Mouse (Mus musculus) limb, embryonic 14.5 days (tissue): Measurements from ENCODE around the gene Trip6. TPM values are rescaled to one million over a fixed set of nuclear protein-coding genes. Genes with fewer than 3 reads are reported as not detected.
A peak's percentile ranks its signal among the peaks of the same experiment; 100 is the strongest.

Source experiments
- ATAC-seq: fragments of 200-750 bp; cut with Nextera tagmentation; 2 replicates; pipeline ENCODE4 v1.8.0; 2017; ENCODE audit warnings: low read depth, moderate number of reproducible peaks, moderate TSS enrichment; ENCODE audit not compliant: low FRiP score
- DNase-seq: peaks from one replicate; pipeline ENCODE4 v3.0.0-alpha.2; 2015; ENCODE audit warnings: low spot score
- H3K27ac ChIP-seq: fragments of 300-500 bp; sonication (generic); replicated peaks from 2 replicates; pipeline ENCODE4 v1.5.1; 2014; ENCODE audit warnings: low read depth, mild to moderate bottlenecking, low read length, moderate library complexity, mixed read lengths
- H3K27me3 ChIP-seq: fragments of 300-500 bp; sonication (generic); 2 replicates; pipeline ENCODE4 v1.6.1; 2014; ENCODE audit warnings: low read length, mixed read lengths; ENCODE audit not compliant: control insufficient read depth, insufficient read depth
- H3K36me3 ChIP-seq: fragments of 300-500 bp; sonication (generic); 2 replicates; pipeline ENCODE4 v1.6.1; 2014; ENCODE audit warnings: mild to moderate bottlenecking, low read length, moderate library complexity, mixed read lengths; ENCODE audit not compliant: control insufficient read depth, insufficient read depth
- H3K4me1 ChIP-seq: fragments of 300-500 bp; sonication (generic); 2 replicates; pipeline ENCODE4 v1.6.1; 2014; ENCODE audit warnings: antibody characterized with exemption, low read length, mixed read lengths; ENCODE audit not compliant: control insufficient read depth, insufficient read depth
- H3K4me2 ChIP-seq: fragments of 300-500 bp; sonication (generic); replicated peaks from 2 replicates; pipeline ENCODE4 v1.6.1; 2014; ENCODE audit warnings: low read depth, mild to moderate bottlenecking, low read length, moderate library complexity; ENCODE audit not compliant: severe bottlenecking
- H3K4me3 ChIP-seq: fragments of 300-500 bp; sonication (generic); replicated peaks from 2 replicates; pipeline ENCODE4 v1.5.1; 2014; ENCODE audit warnings: low read length
- H3K9ac ChIP-seq: fragments of 300-500 bp; sonication (generic); 2 replicates; pipeline ENCODE4 v1.6.1; 2014; ENCODE audit warnings: mild to moderate bottlenecking, low read depth, low read length, moderate library complexity; ENCODE audit not compliant: severe bottlenecking
- H3K9me3 ChIP-seq: fragments of 300-500 bp; sonication (generic); 2 replicates; pipeline ENCODE4 v1.6.1; 2016; ENCODE audit warnings: low read length; ENCODE audit not compliant: control insufficient read depth
- POLR2A ChIP-seq: fragments of 200-500 bp; IDR thresholded peaks from 2 replicates; pipeline ENCODE4 v1.8.0; 2012; ENCODE audit warnings: inconsistent platforms, mild to moderate bottlenecking, moderate library complexity, borderline replicate concordance; ENCODE audit not compliant: insufficient read depth, insufficient read length; ENCODE audit errors: extremely low read depth
- WGBS: fragments of 180-500 bp; shearing (Covaris S2); extraction: QIAGEN DNeasy Blood & Tissue Kit; methylation state at CpG from one replicate; pipeline ENCODE4 v1.1.7; 2014; 5-methylcytosine and 5-hydroxymethylcytosine counted together
- polyA plus RNA-seq, 2 experiments: library from polyadenylated mRNA; depleted of rRNA in 1 of 2; stranded (reverse) in 1 of 2; unstranded in 1 of 2; fragments of >200 nt; fragmentation: Nextera tagmentation in 1 of 2; extraction: Ambion mirVana in 1 of 2; gene quantifications; 2 replicates each; pipeline versions ENCODE4 v1.2.1 to v1.2.3; 2012 to 2014

Trip6 gene
- polyA plus RNA-seq, 2 experiments = 91.0 to 131 TPM

DNA sequence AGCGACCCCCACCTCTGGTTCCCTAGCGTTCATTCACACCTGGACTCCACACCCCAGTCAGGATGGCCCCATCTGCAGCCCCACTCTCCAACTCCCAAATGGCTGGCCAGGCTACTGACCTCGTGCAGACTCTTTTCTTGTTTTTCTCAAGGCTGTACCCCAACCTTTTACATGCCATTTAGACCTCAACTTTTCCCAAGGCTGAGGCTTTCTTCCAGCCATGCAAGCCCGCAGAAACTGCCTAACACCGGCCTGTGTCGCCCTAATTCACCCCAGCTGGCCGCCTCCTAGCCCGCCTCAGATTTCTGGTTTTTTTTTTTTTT is 36.8 kb upstream of the Trip6 start:
- TF ChIP-seq POLR2A = no peak
- peak overlapping the region; percentile 90 for H3K4me3 ChIP-seq
- peaks cover 35% of the 10 kb centered on the region for H3K4me1 ChIP-seq
- no peaks in the 10 kb centered on the region for H3K27me3 ChIP-seq
- peaks cover 26% of the 10 kb centered on the region for H3K36me3 ChIP-seq
- no peaks in the 10 kb centered on the region for H3K9me3 ChIP-seq
- no peak for ATAC-seq
- 6% methylated on average over 8 of the region's 8 CpGs for WGBS
- no peak for DNase-seq
- peak overlapping the region; percentile 95 for H3K9ac ChIP-seq
- H3K27ac ChIP-seq = peak overlapping the region; percentile 97
- peak overlapping the region; percentile 91 for H3K4me2 ChIP-seq

DNA sequence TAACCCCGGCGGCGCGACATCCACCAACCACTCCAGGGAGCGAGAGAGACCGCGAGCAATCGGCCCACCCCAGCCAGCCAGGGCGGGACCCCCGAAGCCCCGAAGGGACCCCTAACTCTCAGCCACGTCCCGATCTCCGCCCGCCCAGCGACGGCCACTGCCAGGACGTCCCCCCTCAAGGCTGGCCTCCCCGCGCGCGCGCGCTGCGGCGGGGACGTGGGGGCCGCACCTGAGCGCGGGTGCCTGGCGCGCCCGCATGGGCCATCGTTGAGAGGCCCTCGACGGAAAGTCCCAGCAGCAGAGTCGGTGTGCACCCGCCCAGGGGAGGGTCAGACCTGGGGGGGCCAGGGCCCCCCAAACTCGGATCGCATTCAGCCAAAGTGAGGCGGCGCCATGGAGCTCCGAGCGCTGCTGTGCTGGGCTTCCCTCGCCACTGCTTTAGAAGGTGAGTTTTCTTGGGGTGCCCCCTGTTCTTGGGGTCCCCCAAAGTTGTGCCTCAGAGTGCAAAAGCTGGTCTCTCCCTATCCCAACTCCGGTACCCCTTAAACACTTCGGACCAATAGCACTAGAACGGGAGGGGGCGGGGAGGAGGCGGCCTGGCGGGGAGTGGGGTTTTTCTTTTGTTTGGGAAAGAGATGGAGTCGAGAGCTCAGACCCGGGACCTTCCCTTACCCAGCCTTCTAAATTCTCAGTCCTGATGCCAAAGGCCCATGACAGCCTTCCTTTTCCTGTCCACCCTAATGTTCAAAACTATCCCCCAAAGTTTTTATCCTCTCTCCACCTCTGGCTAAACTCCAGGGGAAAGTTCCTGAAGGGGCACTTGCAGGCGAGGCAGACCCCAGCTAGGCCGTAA is 36.2 kb upstream of the Trip6 start:
- TF ChIP-seq POLR2A = no peak
- peaks cover 35% of the 10 kb centered on the region for H3K4me1 ChIP-seq
- peak overlapping the region; percentile 95 for H3K9ac ChIP-seq
- H3K4me3 ChIP-seq = peak overlapping the region; percentile 90
- H3K27me3 ChIP-seq = no peaks in the 10 kb centered on the region
- ATAC-seq (peak; percentile 66), DNase-seq (no peak)
- H3K27ac ChIP-seq = peak overlapping the region; percentile 97
- H3K9me3 ChIP-seq = no peaks in the 10 kb centered on the region
- H3K36me3 ChIP-seq = peaks cover 20% of the 10 kb centered on the region
- peak overlapping the region; percentile 91 for H3K4me2 ChIP-seq
- under 1% methylated on average over 28 of the region's 55 CpGs for WGBS

DNA sequence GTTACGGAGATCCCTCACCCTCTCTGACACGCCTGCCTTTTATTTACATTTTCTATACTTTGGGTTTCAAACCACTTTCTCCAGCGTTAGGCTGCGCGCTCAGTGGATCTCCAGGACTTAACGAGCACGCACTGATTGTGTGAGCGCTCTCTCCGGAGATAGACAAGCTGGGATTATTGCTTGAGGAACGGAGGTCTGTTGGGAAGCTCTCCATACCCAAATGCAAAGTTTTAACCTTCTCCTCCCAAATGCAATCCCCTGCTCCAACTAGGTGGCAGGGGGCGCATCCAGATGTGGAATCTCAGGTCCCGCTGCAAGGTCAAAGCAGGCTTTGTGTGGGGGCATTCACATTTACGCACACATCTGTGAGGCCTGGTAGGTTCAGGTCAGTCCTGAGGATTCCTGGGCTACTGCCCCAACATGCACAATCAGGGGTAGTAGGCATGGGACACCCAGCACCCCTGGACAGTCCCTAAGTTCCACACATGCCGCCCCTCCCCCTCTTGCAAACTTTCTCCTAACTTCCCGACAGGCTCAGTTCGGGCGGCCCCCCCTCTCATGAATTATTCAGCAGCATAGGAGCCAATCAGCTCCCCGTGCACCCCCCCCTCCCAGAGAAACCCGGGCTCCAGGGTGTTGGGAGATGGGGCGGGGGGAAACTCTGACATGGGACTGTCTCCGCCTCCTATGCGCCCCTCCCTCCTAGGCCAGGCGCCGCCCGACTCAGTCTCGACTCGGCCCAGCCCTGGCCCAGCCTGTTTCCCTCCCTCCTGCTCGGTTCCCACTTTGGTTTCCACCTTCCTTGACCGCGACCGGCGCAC is 35.4 kb upstream of the Trip6 start, which contains the start of gene Ephb4:
TSS of gene Ephb4 (plus strand) at position 726 of the 821 bp plus-strand sequence.
- WGBS = under 1% methylated on average over 22 of the region's 32 CpGs
- DNase-seq = peak; percentile 96
- H3K9me3 ChIP-seq = no peaks in the 10 kb centered on the region
- peaks cover 37% of the 10 kb centered on the region for H3K4me1 ChIP-seq
- peak within 1 kb of the TSS; percentile 90 for H3K4me3 ChIP-seq
- H3K9ac ChIP-seq = peak within 1 kb of the TSS; percentile 95
- H3K27ac ChIP-seq = peak within 1 kb of the TSS; percentile 97
- peaks cover 12% of the 10 kb centered on the region for H3K36me3 ChIP-seq
- peak; percentile 46; the same call in 1 of the 2 replicates for TF ChIP-seq POLR2A
- peak; percentile 96 for ATAC-seq
- H3K27me3 ChIP-seq = no peaks in the 10 kb centered on the region
- peak within 1 kb of the TSS; percentile 91 for H3K4me2 ChIP-seq

DNA sequence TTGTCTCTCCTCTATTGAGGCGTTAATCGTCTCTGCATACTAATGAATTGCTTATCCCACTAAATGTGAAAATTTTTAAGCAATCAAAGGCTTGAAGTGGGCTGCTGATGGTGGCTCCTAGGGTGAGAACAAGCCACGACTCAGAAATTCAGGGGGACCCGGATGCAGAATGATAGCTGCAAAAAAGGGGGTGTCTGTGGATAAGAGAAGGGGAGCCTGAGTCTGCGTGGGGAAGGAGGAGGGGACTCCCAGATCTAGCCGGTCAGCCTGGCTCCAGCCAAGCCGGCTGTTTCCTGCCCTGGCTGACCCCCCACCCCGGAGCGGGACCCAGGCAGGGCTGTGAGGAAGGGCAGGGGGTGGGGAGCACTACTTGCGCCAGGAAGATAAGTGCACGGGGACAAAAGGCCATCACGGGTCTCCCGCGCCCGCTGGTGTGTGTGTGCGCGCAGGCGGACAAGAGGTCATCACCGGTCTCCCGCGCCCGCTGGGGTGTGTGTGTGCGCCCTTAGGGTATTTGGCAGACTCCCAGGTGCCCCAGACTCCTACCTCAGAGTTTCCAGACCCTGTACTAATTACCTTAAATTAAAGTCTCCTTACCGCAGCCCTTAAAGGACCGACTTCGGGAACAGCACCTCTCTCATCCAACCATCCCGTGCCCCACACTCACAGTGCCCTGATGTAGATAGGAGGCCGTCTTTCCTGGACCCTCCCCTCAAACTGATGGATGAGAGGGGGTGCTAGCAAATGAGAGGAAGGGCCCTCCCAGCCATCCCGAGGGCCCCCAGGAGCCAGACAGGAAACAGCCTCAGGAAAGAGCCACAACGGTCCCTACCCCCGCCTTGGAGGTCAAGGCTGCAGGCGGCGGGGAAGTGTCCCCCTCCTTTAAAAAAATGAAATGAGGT is 34.5 kb upstream of the Trip6 start:
- ATAC-seq (no peak), DNase-seq (no peak)
- Histone ChIP-seq H3K9me3 (no peaks in the 10 kb centered on the region), H3K4me2 (peak overlapping the region; percentile 91), H3K27ac (peak overlapping the region; percentile 97), H3K27me3 (no peaks in the 10 kb centered on the region), H3K9ac (peak overlapping the region; percentile 95), H3K4me3 (peak overlapping the region; percentile 90), H3K4me1 (peaks cover 32% of the 10 kb centered on the region), H3K36me3 (peaks cover 3% of the 10 kb centered on the region)
- no peak for TF ChIP-seq POLR2A
- WGBS = 2% methylated on average over 31 of the region's 33 CpGs
